Comparison of ENCODE assay signal across 10 mouse cellular contexts in the genomic region with DNA sequence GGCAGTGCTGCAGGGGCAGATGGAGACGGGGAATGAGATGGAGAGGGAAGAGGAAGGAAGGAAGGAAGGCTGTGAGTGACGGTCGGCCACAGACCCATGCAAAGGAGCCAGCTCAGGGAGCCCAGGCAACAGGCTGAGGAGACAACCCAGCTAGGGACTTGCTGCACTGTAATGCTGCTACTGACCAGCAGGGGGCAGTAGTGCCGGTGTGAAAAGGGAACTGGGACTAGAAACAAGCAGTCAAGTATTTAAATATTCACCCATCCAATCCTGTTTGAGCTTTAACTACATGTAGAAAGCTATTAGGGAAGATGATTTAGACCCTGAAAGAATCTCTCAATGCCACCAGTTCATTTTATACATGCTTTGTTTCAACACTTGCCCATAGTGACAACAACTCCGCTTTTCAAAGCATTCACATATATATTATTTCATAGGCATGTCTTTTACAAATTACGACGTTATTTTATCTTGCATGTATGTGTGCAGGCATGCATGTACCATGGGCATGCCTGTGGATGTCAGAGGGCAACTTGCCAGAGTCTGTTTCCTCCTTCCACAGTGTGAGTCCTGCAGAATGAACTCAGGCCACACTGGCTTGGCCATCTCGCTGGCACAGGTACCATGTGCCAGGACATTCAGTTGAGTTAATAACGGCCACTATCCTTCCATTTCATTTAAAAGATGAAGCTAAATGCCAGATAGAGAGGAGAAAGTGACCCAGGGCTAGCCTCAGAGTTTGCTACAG.
DNase-seq lines count a peak whose midpoint lies in the region; ATAC-seq and TF ChIP-seq lines count a peak whose summit lies in the region.
"Had no signal": no experiment of that assay in that cellular context is flagged by ENCODE, and none has a peak within 500 bp of the region (broad histone marks: within the 10 kb centered on the region; RNA-seq: fewer than 3 reads in every experiment).

No protein-coding gene starts in this region.

- TF ChIP-seq POLR2A in cerebellum, adult 2 months (IDR thresholded peaks at IDR 0.05; ENCODE audit: borderline replicate concordance, insufficient read depth, low read length) = 0 out of 2 replicates have a peak, but pooled peaks have one; percentile 7

- ATAC-seq in kidney, embryonic 15.5 days (replicated peaks; ENCODE audit: low FRiP score) = no peak; the same call in 1 of the 2 replicates

- H3K9ac ChIP-seq in kidney, embryonic 15.5 days = no peak overlapping the region
- peak overlapping the region; percentile 47 for H3K9ac ChIP-seq in ES-E14 (ENCODE audit: insufficient read depth, low read depth, low read length, poor library complexity, severe bottlenecking)
- H3K9ac ChIP-seq: embryonic facial prominence, embryonic 15.5 days had no signal

- peak; percentile 96 for TF ChIP-seq CTCF in cerebellum, adult 2 months (IDR thresholded peaks at IDR 0.05; ENCODE audit: borderline replicate concordance, insufficient read depth, low read depth, low read length)
- peak; percentile 92 for TF ChIP-seq CTCF in gastrocnemius, adult 2 months (IDR thresholded peaks at IDR 0.05)

- no peaks in the 10 kb centered on the region for H3K9me3 ChIP-seq in kidney, embryonic 15.5 days (replicated peaks)
- H3K9me3 ChIP-seq in ES-E14 (ENCODE audit: control insufficient read depth, insufficient read depth, low read depth, low read length) = no peaks in the 10 kb centered on the region
- H3K9me3 ChIP-seq: embryonic facial prominence, embryonic 15.5 days; megakaryocyte, embryonic 14.5 days had no signal

- 0 out of 2 replicates have a peak, but pooled peaks cover 7% of the 10 kb centered on the region for H3K36me3 ChIP-seq in kidney, embryonic 15.5 days
- H3K36me3 ChIP-seq in ES-E14 (ENCODE audit: control insufficient read depth, insufficient read depth, low read length, poor library complexity, severe bottlenecking) = 0 out of 2 replicates have a peak, but pooled peaks cover 4% of the 10 kb centered on the region
- H3K36me3 ChIP-seq: embryonic facial prominence, embryonic 15.5 days had no signal

- no peaks in the 10 kb centered on the region for H3K27me3 ChIP-seq in kidney, embryonic 15.5 days
- no peaks in the 10 kb centered on the region for H3K27me3 ChIP-seq in cerebellum, adult 2 months (ENCODE audit: control insufficient read depth, insufficient read depth, low read length)
- H3K27me3 ChIP-seq: embryonic facial prominence, embryonic 15.5 days; megakaryocyte, embryonic 14.5 days had no signal

- DNase-seq in kidney, adult 11 months = peak; percentile 46
- peak; percentile 84 for DNase-seq in ES-E14 (ENCODE audit: low read depth, low spot score)
- DNase-seq in cerebellum, adult 2 months = peak; percentile 90 to 93
- peak; percentile 82 for DNase-seq in gastrocnemius, adult 2 months
- DNase-seq in layer of hippocampus, postnatal 10 days (ENCODE audit: low spot score in 2 of 2) = peak; percentile 94
- peak; percentile 30 to 52 for DNase-seq in monocyte, adult 2 months (ENCODE audit: low read depth in 1 of 2, low spot score in 2 of 2)
- DNase-seq in thymus, postnatal 14 days = peak; percentile 72

- H3K4me3 ChIP-seq in kidney, embryonic 15.5 days (replicated peaks) = no peak overlapping the region
- H3K4me3 ChIP-seq in ES-E14 (ENCODE audit: insufficient read depth in 1 of 2, low read depth in 1 of 2, low read length in 2 of 2, poor library complexity in 1 of 2, severe bottlenecking in 1 of 2) = peak overlapping the region; percentile 57 to 81
- peak overlapping the region; percentile 39 for H3K4me3 ChIP-seq in cerebellum, adult 2 months (replicated peaks; ENCODE audit: insufficient read depth, low read depth, low read length)
- peak overlapping the region; percentile 52 for H3K4me3 ChIP-seq in gastrocnemius, adult 2 months
- H3K4me3 ChIP-seq: embryonic facial prominence, embryonic 15.5 days; megakaryocyte, embryonic 14.5 days had no signal

- H3K27ac ChIP-seq in kidney, embryonic 15.5 days = no peak overlapping the region
- H3K27ac ChIP-seq in ES-E14 (ENCODE audit: insufficient read depth, low read depth, low read length, poor library complexity, severe bottlenecking) = no peak overlapping the region; the same call in 1 of the 2 replicates
- peak overlapping the region; percentile 97 for H3K27ac ChIP-seq in cerebellum, adult 2 months (ENCODE audit: insufficient read depth, low read length)
- H3K27ac ChIP-seq in gastrocnemius, adult 2 months = peak overlapping the region; percentile 74
- H3K27ac ChIP-seq: embryonic facial prominence, embryonic 15.5 days had no signal

- peaks cover 3% of the 10 kb centered on the region; the same call in 1 of the 2 replicates for H3K4me1 ChIP-seq in kidney, embryonic 15.5 days
- H3K4me1 ChIP-seq in ES-E14 (ENCODE audit: control insufficient read depth in 2 of 2, insufficient read depth in 2 of 2, low read length in 2 of 2, poor library complexity in 1 of 2) = peaks cover 2 to 29% of the 10 kb centered on the region in 2 experiments; a peak in 3 of 4 replicates
- peaks cover 58% of the 10 kb centered on the region for H3K4me1 ChIP-seq in cerebellum, adult 2 months (ENCODE audit: control insufficient read depth, insufficient read depth, low read length)
- H3K4me1 ChIP-seq: embryonic facial prominence, embryonic 15.5 days had no signal

- intact Hi-C loops in gastrocnemius, adult 2 months (cut with DNase I) = loop anchor here (5.0 kb wide), 1 partner anchor 58 kb away; no protein-coding TSS in a partner anchor

- H3K4me2 ChIP-seq in kidney, embryonic 15.5 days = no peak overlapping the region
- H3K4me2 ChIP-seq: embryonic facial prominence, embryonic 15.5 days had no signal

- WGBS in kidney, embryonic 15.5 days = 59% methylated on average over 9 of the region's 9 CpGs
- WGBS in cerebellum, adult 2 months = 13% methylated on average over 9 of the region's 9 CpGs

- in situ Hi-C loops in ES-E14 (cut with MboI; ENCODE audit: low sequenced_read_pairs in 2 of 2, unreplicated experiment in 2 of 2) = no loop called here

TF ChIP-seq in ES-E14, 5 proteins besides CTCF, POLR2A, EP300 and RAD21:
- TF ChIP-seq MAFK (IDR thresholded peaks at IDR 0.05; ENCODE audit: insufficient read depth, low read depth, low read length) (no peak), ZC3H11A (IDR thresholded peaks at IDR 0.05; ENCODE audit: borderline replicate concordance, low read depth, low read length) (peak; percentile 25; the same call in 1 of the 2 replicates)

Comparison
In these comparisons a context has a peak if more than half of its experiments do, and no peak if none do; other contexts are left out.
1. DNase-seq: peak in every context shown above with its lines; median percentile 94 in layer of hippocampus, postnatal 10 days; 92 in cerebellum, adult 2 months; 84 in ES-E14; 82 in gastrocnemius, adult 2 months; 72 in thymus, postnatal 14 days; 46 in kidney, adult 11 months; 41 in monocyte, adult 2 months.
2. H3K27ac ChIP-seq: peak in cerebellum, adult 2 months (single experiment) and gastrocnemius, adult 2 months (single experiment); none in kidney, embryonic 15.5 days (single experiment) and ES-E14 (single experiment).